In genomic region chr11:77513811-77514170, GRCm38 (mm10) we compare ENCODE assay signal across 9 mouse cellular contexts. TPM values are rescaled to one million over a fixed set of nuclear protein-coding genes. Genes with fewer than 3 reads are reported as not detected.
DNase-seq lines count a peak whose midpoint lies in the region; ATAC-seq and TF ChIP-seq lines count a peak whose summit lies in the region.
"Had no signal": no experiment of that assay in that cellular context is flagged by ENCODE, and none has a peak within 500 bp of the region (broad histone marks: within the 10 kb centered on the region; RNA-seq: fewer than 3 reads in every experiment).

No protein-coding gene starts in this region.

- DNase-seq in lung, adult 2 months: no peak
- no peak for DNase-seq in lung, postnatal 10 days
- peak; percentile 60 for DNase-seq in embryo, embryonic 11 days
- no peak for DNase-seq in hindbrain, embryonic 14.5 days (ENCODE audit: low spot score)
- DNase-seq in liver, postnatal 0 days: no peak
- DNase-seq in left cerebral cortex, adult 8-10 months (ENCODE audit: low spot score in 2 of 2): no peak
- no peak for DNase-seq in adrenal gland, postnatal 36 days

- 9% methylated on average over 10 of the region's 10 CpGs for WGBS in lung, adult 2 months
- 9% methylated on average over 10 of the region's 10 CpGs for WGBS in hindbrain, embryonic 14.5 days
- 8% methylated on average over 10 of the region's 10 CpGs for WGBS in liver, postnatal 0 days (ENCODE audit: insufficient replicate concordance)

- no peaks in the 10 kb centered on the region for H3K36me3 ChIP-seq in hindbrain, embryonic 14.5 days (replicated peaks; ENCODE audit: control insufficient read depth, insufficient read depth)
- H3K36me3 ChIP-seq in liver, postnatal 0 days (replicated peaks; ENCODE audit: insufficient read depth, low read length): no peaks in the 10 kb centered on the region

- H3K9me3 ChIP-seq in hindbrain, embryonic 14.5 days (ENCODE audit: control insufficient read depth, low read length): no peaks in the 10 kb centered on the region
- H3K9me3 ChIP-seq in liver, postnatal 0 days (ENCODE audit: low read length): no peaks in the 10 kb centered on the region

- H3K9ac ChIP-seq in hindbrain, embryonic 14.5 days: 0 out of 2 replicates have a peak overlapping the region, but pooled peaks have one; percentile 25
- peak overlapping the region; percentile 68 for H3K9ac ChIP-seq in liver, postnatal 0 days (replicated peaks)

- H3K4me1 ChIP-seq in lung, adult 2 months (ENCODE audit: control insufficient read depth, insufficient read depth, low read length): peaks cover 15% of the 10 kb centered on the region
- peaks cover 27% of the 10 kb centered on the region for H3K4me1 ChIP-seq in hindbrain, embryonic 14.5 days (replicated peaks; ENCODE audit: control insufficient read depth, insufficient read depth, low read length)
- H3K4me1 ChIP-seq in liver, postnatal 0 days (ENCODE audit: insufficient read depth): peaks cover 52% of the 10 kb centered on the region

- H3K27me3 ChIP-seq in hindbrain, embryonic 14.5 days (ENCODE audit: control insufficient read depth, insufficient read depth, low read length): peaks cover 24% of the 10 kb centered on the region
- peaks cover 18% of the 10 kb centered on the region for H3K27me3 ChIP-seq in liver, postnatal 0 days (ENCODE audit: insufficient read depth, low read length)

- no peak for TF ChIP-seq POLR2A in lung, adult 2 months (IDR thresholded peaks at IDR 0.05; ENCODE audit: borderline replicate concordance, extremely low read depth, low read depth, low read length)

- H3K27ac ChIP-seq in hindbrain, embryonic 14.5 days: no peak overlapping the region; the same call in 1 of the 2 replicates
- peak overlapping the region; percentile 94 for H3K27ac ChIP-seq in liver, postnatal 0 days (ENCODE audit: low read depth)

- peak overlapping the region; percentile 74 for H3K4me3 ChIP-seq in lung, adult 2 months (replicated peaks; ENCODE audit: extremely low read depth, low read depth, low read length)
- H3K4me3 ChIP-seq in hindbrain, embryonic 14.5 days (replicated peaks; ENCODE audit: low read length): peak overlapping the region; percentile 62
- H3K4me3 ChIP-seq in liver, postnatal 0 days (ENCODE audit: low read depth, low read length): peak overlapping the region; percentile 60

- peak overlapping the region; percentile 97 for H3K4me2 ChIP-seq in hindbrain, embryonic 14.5 days (replicated peaks)
- peak overlapping the region; percentile 82 for H3K4me2 ChIP-seq in liver, postnatal 0 days (ENCODE audit: low read depth, low read length)

- TF ChIP-seq CTCF in lung, adult 2 months (IDR thresholded peaks at IDR 0.05; ENCODE audit: insufficient read depth, low read length): no peak
- TF ChIP-seq CTCF in liver, postnatal 0 days (IDR thresholded peaks at IDR 0.05; ENCODE audit: low read depth): no peak

- no peak for ATAC-seq in hindbrain, embryonic 14.5 days (ENCODE audit: low FRiP score)
- no peak for ATAC-seq in liver, postnatal 0 days
- no peak for ATAC-seq in megakaryocyte progenitor cell, adult 5-6 weeks (replicated peaks; ENCODE audit: poor library complexity)

- TF ChIP-seq EP300 in liver, postnatal 0 days (IDR thresholded peaks at IDR 0.05; ENCODE audit: low read depth): no peak

RNA-seq across cellular contexts. Expression of gene Abhd15, which starts 1.1 kb away (rescaled TPM):
- 3.8 and 5.9 TPM in 2 replicates for polyA plus RNA-seq in lung, adult 2 months (2012; rRNA removed)
- 1.7 and 2.7 TPM in 2 replicates for polyA plus RNA-seq in hindbrain, embryonic 14.5 days (2014; fragmentation: Nextera tagmentation; extraction: Ambion mirVana)
- polyA plus RNA-seq in liver, postnatal 0 days (2015; fragmentation: Nextera tagmentation; extraction: Ambion mirVana): 16.2 and 18.5 TPM in 2 replicates
- total RNA-seq in left cerebral cortex, adult 8-10 months (2022): 1 to 10 TPM in 3 of 4 experiments, under 1 TPM in 1; 0.99 to 1.7 (median 1.5) TPM
- 3.2 and 3.4 TPM in 2 replicates for total RNA-seq in megakaryocyte progenitor cell, adult 5-6 weeks (2015)
- 3.6 and 4.6 TPM in 2 replicates for total RNA-seq in megakaryocyte progenitor cell, adult 5-6 weeks (2017)
- 10 to 100 TPM; 12.6 to 14.0 TPM for total RNA-seq in adrenal gland, postnatal 36 days (2021)

RNA-seq across cellular contexts. Expression of gene Trp53i13, which starts 2.0 kb away (rescaled TPM):
- 31.8 and 41.5 TPM in 2 replicates for polyA plus RNA-seq in lung, adult 2 months (2012; rRNA removed)
- 13.3 and 15.1 TPM in 2 replicates for polyA plus RNA-seq in hindbrain, embryonic 14.5 days (2014; fragmentation: Nextera tagmentation; extraction: Ambion mirVana)
- 4.8 and 5.4 TPM in 2 replicates for polyA plus RNA-seq in liver, postnatal 0 days (2015; fragmentation: Nextera tagmentation; extraction: Ambion mirVana)
- 1 to 10 TPM; 4.3 to 9.4 (median 5.6) TPM for total RNA-seq in left cerebral cortex, adult 8-10 months (2022)
- total RNA-seq in megakaryocyte progenitor cell, adult 5-6 weeks (2015): 1.7 and 2.0 TPM in 2 replicates
- 1.7 and 8.2 TPM in 2 replicates for total RNA-seq in megakaryocyte progenitor cell, adult 5-6 weeks (2017)
- 10 to 100 TPM in 1 of 2 experiments, 1 to 10 TPM in 1; 9.4 to 10.1 TPM for total RNA-seq in adrenal gland, postnatal 36 days (2021)

RNA-seq across cellular contexts. Expression of gene Gm10392, which starts 5.2 kb away (rescaled TPM):
- polyA plus RNA-seq in lung, adult 2 months (2012; rRNA removed): 0.08 TPM in 1 of 2 replicates, not detected in the other
- not detected in 2 replicates for polyA plus RNA-seq in hindbrain, embryonic 14.5 days (2014; fragmentation: Nextera tagmentation; extraction: Ambion mirVana)
- polyA plus RNA-seq in liver, postnatal 0 days (2015; fragmentation: Nextera tagmentation; extraction: Ambion mirVana): 0.18 and 0.28 TPM in 2 replicates
- under 1 TPM in 1 of 4 experiments, not detected in 3; 0.21 TPM for total RNA-seq in left cerebral cortex, adult 8-10 months (2022)
- total RNA-seq in megakaryocyte progenitor cell, adult 5-6 weeks (2015): 0.32 TPM in 1 of 2 replicates, not detected in the other
- 0.41 and 1.2 TPM in 2 replicates for total RNA-seq in megakaryocyte progenitor cell, adult 5-6 weeks (2017)
- total RNA-seq in adrenal gland, postnatal 36 days (2021): not detected
- polyA plus RNA-seq: brain, embryonic 14.5 days had no signal

RNA-seq across cellular contexts. Expression of gene Git1, which starts 20.4 kb away (rescaled TPM):
- 112 TPM in 2 replicates for polyA plus RNA-seq in lung, adult 2 months (2012; rRNA removed)
- polyA plus RNA-seq in hindbrain, embryonic 14.5 days (2014; fragmentation: Nextera tagmentation; extraction: Ambion mirVana): 21.3 and 23.2 TPM in 2 replicates
- 2.1 and 2.5 TPM in 2 replicates for polyA plus RNA-seq in liver, postnatal 0 days (2015; fragmentation: Nextera tagmentation; extraction: Ambion mirVana)
- total RNA-seq in left cerebral cortex, adult 8-10 months (2022): 100 to 1,000 TPM; 281 to 307 (median 287) TPM
- 24.3 and 27.6 TPM in 2 replicates for total RNA-seq in megakaryocyte progenitor cell, adult 5-6 weeks (2015)
- 14.5 and 17.1 TPM in 2 replicates for total RNA-seq in megakaryocyte progenitor cell, adult 5-6 weeks (2017)
- total RNA-seq in adrenal gland, postnatal 36 days (2021): 10 to 100 TPM; 47.6 to 49.9 TPM

RNA-seq across cellular contexts. Expression of gene Ankrd13b, which starts 24.3 kb away (rescaled TPM):
- polyA plus RNA-seq in lung, adult 2 months (2012; rRNA removed): 21.8 and 22.4 TPM in 2 replicates
- 44.5 and 45.0 TPM in 2 replicates for polyA plus RNA-seq in hindbrain, embryonic 14.5 days (2014; fragmentation: Nextera tagmentation; extraction: Ambion mirVana)
- 0.53 and 0.72 TPM in 2 replicates for polyA plus RNA-seq in liver, postnatal 0 days (2015; fragmentation: Nextera tagmentation; extraction: Ambion mirVana)
- 10 to 100 TPM; 75.8 to 83.0 (median 79.6) TPM for total RNA-seq in left cerebral cortex, adult 8-10 months (2022)
- 10.0 and 10.4 TPM in 2 replicates for total RNA-seq in megakaryocyte progenitor cell, adult 5-6 weeks (2015)
- total RNA-seq in megakaryocyte progenitor cell, adult 5-6 weeks (2017): 5.7 and 6.0 TPM in 2 replicates
- 1 to 10 TPM; 5.8 to 6.7 TPM for total RNA-seq in adrenal gland, postnatal 36 days (2021)
